Mouse (Mus musculus): ENCODE results near the gene Dab2.

Gene Dab2

GRCm38 (mm10) chr15:6466995-6467394, 167.4 kb downstream of the Dab2 start:
- no peak for DNase-seq (ENCODE audit: low read depth, low spot score)

GRCm38 (mm10) chr15:6468845-6469244, 169.3 kb downstream of the Dab2 start:
- no peak for DNase-seq (ENCODE audit: low read depth, low spot score)

- DNase-seq (ENCODE audit: low read depth, low spot score): no peak
Measured at GRCm38 (mm10) chr15:6469384-6469783, 169.8 kb downstream of the Dab2 start.

- no peak for DNase-seq (ENCODE audit: low read depth, low spot score)
Measured at GRCm38 (mm10) chr15:6483561-6483960, 184.0 kb downstream of the Dab2 start.
